Mouse (Mus musculus): Measurements from ENCODE around the gene Cdca3. TPM values are rescaled to one million over a fixed set of nuclear protein-coding genes. Genes with fewer than 3 reads are reported as not detected.
"Not testable (repeated sequence)": the region's sequence is repeated elsewhere in the genome, so short reads cannot be mapped to it uniquely, and the experiment has no call there.

Cdca3 gene
- polyA plus RNA-seq, 1 experiment from 2014 or later = 166 TPM

- Histone ChIP-seq H3K27ac (no peak overlapping the region), H3K4me1 (peaks cover 18% of the 10 kb centered on the region), H3K27me3 (no peaks in the 10 kb centered on the region), H3K4me2 (replicated peaks) (no peak overlapping the region), H3K36me3 (no peaks in the 10 kb centered on the region), H3K4me3 (no peak overlapping the region), H3K9me3 (no peaks in the 10 kb centered on the region), H3K9ac (no peak overlapping the region)
- 75% methylated on average over 3 of the region's 3 CpGs for WGBS
- ATAC-seq (ENCODE audit: low FRiP score, low read depth) = no peak
Observed at GRCm38 (mm10) chr6:124803061-124803460, 26.3 kb upstream of the Cdca3 start.

GRCm38 (mm10) chr6:124803691-124804090 lies 25.7 kb upstream of the Cdca3 start:
- not testable (repeated sequence) for H3K4me2 ChIP-seq (replicated peaks); H3K9me3 ChIP-seq; H3K4me3 ChIP-seq; H3K9ac ChIP-seq; ATAC-seq (ENCODE audit: low FRiP score, low read depth); H3K27me3 ChIP-seq; H3K27ac ChIP-seq; H3K36me3 ChIP-seq
- 96% methylated on average over 4 of the region's 4 CpGs for WGBS
- peaks cover 20% of the 10 kb centered on the region for H3K4me1 ChIP-seq

- Histone ChIP-seq H3K4me1 (peaks cover 20% of the 10 kb centered on the region), H3K9ac (no peak overlapping the region), H3K27me3 (no peaks in the 10 kb centered on the region), H3K36me3 (no peaks in the 10 kb centered on the region), H3K4me3 (no peak overlapping the region), H3K27ac (no peak overlapping the region), H3K9me3 (no peaks in the 10 kb centered on the region), H3K4me2 (replicated peaks) (no peak overlapping the region)
- no peak for ATAC-seq (ENCODE audit: low FRiP score, low read depth)
- WGBS = 96% methylated on average over 3 of the region's 3 CpGs
Observed at GRCm38 (mm10) chr6:124804341-124804740, 25.0 kb upstream of the Cdca3 start.

GRCm38 (mm10) chr6:124805341-124806321 lies 23.7 kb upstream of the Cdca3 start:
- peak; percentile 75 for ATAC-seq (ENCODE audit: low FRiP score, low read depth)
- H3K27ac ChIP-seq = peak overlapping the region; percentile 83
- H3K9me3 ChIP-seq = no peaks in the 10 kb centered on the region
- H3K4me3 ChIP-seq = peak overlapping the region; percentile 50
- peak overlapping the region; percentile 64 for H3K9ac ChIP-seq
- H3K27me3 ChIP-seq = no peaks in the 10 kb centered on the region
- H3K36me3 ChIP-seq = peaks cover 8% of the 10 kb centered on the region; the same call in 1 of the 2 replicates
- H3K4me2 ChIP-seq (replicated peaks) = peak overlapping the region; percentile 79
- peaks cover 32% of the 10 kb centered on the region for H3K4me1 ChIP-seq
- WGBS = 1% methylated on average over 34 of the region's 34 CpGs

GRCm38 (mm10) chr6:124806446-124807140 lies 22.8 kb upstream of the Cdca3 start:
- WGBS = 66% methylated on average over 7 of the region's 7 CpGs
- H3K27ac ChIP-seq = peak overlapping the region; percentile 83
- H3K9me3 ChIP-seq = no peaks in the 10 kb centered on the region
- no peaks in the 10 kb centered on the region for H3K27me3 ChIP-seq
- peaks cover 36% of the 10 kb centered on the region for H3K4me1 ChIP-seq
- no peak overlapping the region for H3K9ac ChIP-seq
- H3K36me3 ChIP-seq = peaks cover 17% of the 10 kb centered on the region
- H3K4me2 ChIP-seq (replicated peaks) = peak overlapping the region; percentile 79
- peak overlapping the region; percentile 50; the same call in 1 of the 2 replicates for H3K4me3 ChIP-seq
- no peak for ATAC-seq (ENCODE audit: low FRiP score, low read depth)

GRCm38 (mm10) chr6:124807366-124807765 lies 22.0 kb upstream of the Cdca3 start:
- H3K9me3 ChIP-seq = no peaks in the 10 kb centered on the region
- H3K4me2 ChIP-seq (replicated peaks) = no peak overlapping the region
- H3K9ac ChIP-seq = no peak overlapping the region
- no peak for ATAC-seq (ENCODE audit: low FRiP score, low read depth)
- H3K4me3 ChIP-seq = no peak overlapping the region
- peaks cover 24% of the 10 kb centered on the region for H3K36me3 ChIP-seq
- peaks cover 43% of the 10 kb centered on the region for H3K4me1 ChIP-seq
- H3K27ac ChIP-seq = no peak overlapping the region
- H3K27me3 ChIP-seq = no peaks in the 10 kb centered on the region
- 89% methylated on average over 4 of the region's 4 CpGs for WGBS

- no peak for ATAC-seq (ENCODE audit: low FRiP score, low read depth)
- WGBS = 82% methylated on average over 6 of the region's 6 CpGs
- H3K9ac ChIP-seq = peak overlapping the region; percentile 74; the same call in 1 of the 2 replicates
- no peaks in the 10 kb centered on the region for H3K27me3 ChIP-seq
- peaks cover 49% of the 10 kb centered on the region for H3K4me1 ChIP-seq
- peak overlapping the region; percentile 86 for H3K4me2 ChIP-seq (replicated peaks)
- H3K4me3 ChIP-seq = peak overlapping the region; percentile 63
- H3K9me3 ChIP-seq = no peaks in the 10 kb centered on the region
- H3K36me3 ChIP-seq = peaks cover 25% of the 10 kb centered on the region
- H3K27ac ChIP-seq = no peak overlapping the region
Observed at GRCm38 (mm10) chr6:124807986-124808357, 21.4 kb upstream of the Cdca3 start.

GRCm38 (mm10) chr6:124808358-124809012 lies 20.9 kb upstream of the Cdca3 start, which contains the start of gene Spsb2:
Gene Spsb2, plus strand, starts transcription at chr6:124808661.
- WGBS = 2% methylated on average over 29 of the region's 29 CpGs
- Histone ChIP-seq H3K4me2 (replicated peaks) (peak within 1 kb of the TSS; percentile 86), H3K9me3 (no peaks in the 10 kb centered on the region), H3K4me3 (peak within 1 kb of the TSS; percentile 63), H3K36me3 (peaks cover 25% of the 10 kb centered on the region), H3K27ac (peak within 1 kb of the TSS; percentile 89), H3K4me1 (peaks cover 51% of the 10 kb centered on the region), H3K27me3 (no peaks in the 10 kb centered on the region), H3K9ac (peak within 1 kb of the TSS; percentile 74)
- ATAC-seq (ENCODE audit: low FRiP score, low read depth) = peak; percentile 55

GRCm38 (mm10) chr6:124809052-124809774 lies 20.1 kb upstream of the Cdca3 start:
- peaks cover 52% of the 10 kb centered on the region for H3K4me1 ChIP-seq
- H3K9ac ChIP-seq = peak overlapping the region; percentile 74
- H3K27me3 ChIP-seq = no peaks in the 10 kb centered on the region
- peak overlapping the region; percentile 63 for H3K4me3 ChIP-seq
- WGBS = under 1% methylated on average over 35 of the region's 35 CpGs
- peak overlapping the region; percentile 89 for H3K27ac ChIP-seq
- ATAC-seq (ENCODE audit: low FRiP score, low read depth) = peak; percentile 13
- H3K9me3 ChIP-seq = no peaks in the 10 kb centered on the region
- H3K36me3 ChIP-seq = peaks cover 25% of the 10 kb centered on the region
- peak overlapping the region; percentile 86 for H3K4me2 ChIP-seq (replicated peaks)

- Histone ChIP-seq H3K27ac (peak overlapping the region; percentile 89; the same call in 1 of the 2 replicates), H3K4me1 (peaks cover 59% of the 10 kb centered on the region), H3K9ac (peak overlapping the region; percentile 74), H3K4me2 (replicated peaks) (peak overlapping the region; percentile 86), H3K27me3 (no peaks in the 10 kb centered on the region), H3K4me3 (peak overlapping the region; percentile 63), H3K9me3 (no peaks in the 10 kb centered on the region), H3K36me3 (peaks cover 26% of the 10 kb centered on the region)
- ATAC-seq (ENCODE audit: low FRiP score, low read depth) = no peak
- WGBS = 50% methylated on average over 14 of the region's 14 CpGs
Observed at GRCm38 (mm10) chr6:124809775-124810538, 19.4 kb upstream of the Cdca3 start.

Measured in limb, embryonic 13.5 days (tissue).